Mouse (Mus musculus) inflammation-experienced regulatory T-cells (primary cell): ENCODE data around the gene Tmem127. TPM values are rescaled to one million over a fixed set of nuclear protein-coding genes. Genes with fewer than 3 reads are reported as not detected.

ENCODE experiments used
- polyA plus RNA-seq, 2 experiments: library from polyadenylated mRNA; unstranded; fragments of 100-300 nt; shearing (Covaris generic); gene quantifications; one replicate each; pipeline ENCODE4 v1.2.1; 2017

Gene Tmem127
- polyA plus RNA-seq, result 10 to 100 TPM; 35.5 to 45.5 TPM

DNA sequence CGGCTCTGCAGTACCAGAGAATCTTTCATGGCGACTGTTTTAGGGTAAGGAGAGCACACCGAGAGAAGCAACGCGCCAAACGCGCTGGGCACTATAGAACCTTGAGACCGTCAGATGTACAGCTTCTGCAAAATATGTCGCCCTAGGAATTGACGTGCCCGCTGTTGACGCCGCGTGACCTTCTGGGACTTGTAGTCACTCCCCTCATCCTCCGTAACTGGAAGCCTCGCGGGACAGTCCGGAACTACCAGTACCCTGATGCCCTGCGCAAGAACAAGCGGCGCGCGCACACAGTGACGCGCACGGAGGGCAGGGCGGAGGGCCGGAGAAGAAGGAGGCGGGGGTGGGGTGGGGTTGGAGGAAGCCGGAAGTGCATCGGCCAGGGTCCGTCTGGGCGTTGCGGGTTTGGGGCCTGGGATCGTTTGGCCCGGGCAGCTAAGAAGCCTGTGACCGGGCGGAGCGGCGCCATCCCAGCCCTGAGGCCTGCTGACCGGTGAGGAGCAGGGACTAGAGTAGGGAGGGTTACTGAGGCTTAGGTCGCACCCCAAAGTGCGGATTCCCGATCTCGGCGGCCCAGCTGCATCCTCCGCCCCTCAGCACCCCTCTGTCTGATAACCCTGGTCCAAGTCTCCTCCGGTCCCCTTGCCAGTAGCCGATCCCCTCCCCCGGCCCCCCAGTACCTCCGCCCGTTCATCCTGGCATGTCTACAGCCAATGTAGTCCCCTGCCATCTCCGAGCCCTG lies at the start of gene Tmem127, which contains the start of gene Ciao1:
TSS of gene Tmem127 (plus strand) at position 317 of the 742 bp plus-strand sequence.
TSS of gene Ciao1 (minus strand) at position 225 of the 742 bp plus-strand sequence.

DNA sequence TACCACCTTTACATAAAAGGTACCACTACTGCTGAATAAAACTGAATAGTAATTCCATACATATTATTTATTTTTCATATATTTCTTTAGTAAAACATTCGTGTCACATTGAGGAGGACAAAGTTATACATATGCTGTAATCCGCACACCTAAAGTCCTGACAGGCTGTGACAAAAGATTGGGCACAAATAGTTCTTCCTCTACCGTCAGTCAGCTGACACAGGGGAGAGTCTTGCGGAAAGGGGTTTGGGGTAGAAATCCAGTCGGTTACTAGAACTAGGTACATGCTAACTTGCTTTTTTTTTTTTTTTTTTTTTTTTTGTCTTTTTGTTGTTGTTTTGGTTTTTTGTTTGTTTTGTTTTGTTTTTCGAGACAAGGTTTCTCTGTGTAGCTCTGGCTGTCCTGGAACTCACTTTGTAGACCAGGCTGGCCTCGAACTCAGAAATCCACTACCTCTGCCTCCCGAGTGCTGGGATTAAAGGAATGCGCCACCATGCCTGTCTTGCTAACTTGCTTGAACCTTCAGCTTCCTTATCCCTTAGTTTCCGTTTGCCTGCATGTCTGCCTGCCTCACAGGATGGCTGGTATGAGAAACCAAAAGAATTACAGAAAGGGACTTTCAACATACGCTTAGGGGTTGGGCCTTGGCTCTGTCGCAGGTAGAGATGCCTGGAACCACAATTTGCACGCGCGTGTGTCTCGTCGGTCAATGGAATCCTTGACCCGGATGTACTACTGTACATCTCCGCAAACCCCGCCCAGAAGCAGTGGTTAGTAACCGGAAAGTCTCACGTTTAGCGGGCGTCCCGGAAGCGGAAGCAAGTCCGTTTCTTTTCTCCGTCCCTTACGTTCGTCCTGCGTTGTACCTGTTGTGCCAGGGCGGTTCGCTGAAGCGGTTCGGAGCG lies 39.9 kb upstream of the Tmem127 start, which contains the start of the genes 1810024B03Rik and Snrnp200:
TSS of gene 1810024B03Rik (minus strand) at position 734 of the 905 bp plus-strand sequence.
TSS of gene Snrnp200 (plus strand) at position 840 of the 905 bp plus-strand sequence.

DNA sequence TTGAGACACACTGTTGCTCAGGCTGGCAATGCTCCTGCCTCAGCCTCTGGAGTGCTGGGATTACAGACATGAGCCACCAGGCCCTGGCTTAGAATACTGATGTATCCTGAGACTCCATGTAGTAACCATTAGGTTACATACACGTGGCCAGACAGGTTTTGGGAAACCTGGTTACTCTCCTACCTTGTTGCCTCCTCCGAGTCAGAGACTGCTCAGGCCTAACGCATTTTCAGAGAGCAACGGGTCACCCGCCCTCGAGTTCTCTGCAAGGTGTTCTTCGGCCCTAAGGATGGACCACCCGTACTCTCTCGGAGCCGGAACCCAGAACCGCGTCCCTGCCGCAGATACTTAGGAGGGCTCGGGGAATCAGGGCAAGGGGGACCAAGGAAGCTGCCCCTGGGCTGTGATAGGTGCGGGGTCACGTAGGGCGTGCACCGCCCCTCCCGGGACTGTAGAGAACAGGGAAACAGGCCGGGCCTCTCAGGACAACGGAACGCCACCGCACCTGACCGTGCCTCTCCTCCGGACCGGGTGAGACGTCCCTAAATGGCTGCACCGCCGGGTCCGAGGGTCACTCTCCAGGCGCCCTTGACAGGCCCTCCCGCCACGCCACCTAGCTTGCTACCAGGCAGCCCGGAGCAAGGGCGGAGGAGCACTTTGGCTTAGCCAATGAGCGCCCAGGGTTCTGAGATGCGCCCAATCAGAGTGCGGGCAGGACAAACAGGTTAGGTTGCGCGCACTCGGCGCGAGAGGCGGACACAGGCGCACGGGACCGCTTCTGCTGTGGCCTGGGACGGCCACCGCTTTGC lies 22.0 kb downstream of the Tmem127 start, which contains the start of gene Stard7:
TSS of gene Stard7 (plus strand) at position 728 of the 809 bp plus-strand sequence.

Other genes with a start within 250 kb of the Tmem127 start
- gene Ap4e1, start 239.2 kb upstream of the Tmem127 start, polyA plus RNA-seq, result 10 to 100 TPM; 12.2 to 13.8 TPM
- 10 to 100 TPM; 64.9 to 70.1 TPM for gene Blvra, start 177.2 kb upstream of the Tmem127 start, polyA plus RNA-seq
- gene Ncaph, start 114.0 kb upstream of the Tmem127 start, polyA plus RNA-seq, result 1 to 10 TPM; 3.2 to 5.9 TPM
- gene Itpripl1, start 104.5 kb upstream of the Tmem127 start, polyA plus RNA-seq, result 1 to 10 TPM; 6.5 to 8.0 TPM
- under 1 TPM; 0.55 to 0.87 TPM for gene 1810024B03Rik, start 39.6 kb upstream of the Tmem127 start, polyA plus RNA-seq
- 100 to 1,000 TPM in 1 of 2 experiments, 10 to 100 TPM in 1; 80.8 to 109 TPM for gene Snrnp200, start 39.5 kb upstream of the Tmem127 start, polyA plus RNA-seq
- gene Ciao1, start 92 bp upstream of the Tmem127 start, polyA plus RNA-seq, result 10 to 100 TPM; 81.0 to 88.4 TPM
- 100 to 1,000 TPM in 1 of 2 experiments, 10 to 100 TPM in 1; 77.2 to 103 TPM for gene Stard7, start 22.3 kb downstream of the Tmem127 start, polyA plus RNA-seq
- 100 to 1,000 TPM; 344 to 424 TPM for gene Dusp2, start 88.3 kb downstream of the Tmem127 start, polyA plus RNA-seq
- 1 to 10 TPM in 1 of 2 experiments, under 1 TPM in 1; 0.11 to 1.0 TPM for gene Astl, start 90.7 kb downstream of the Tmem127 start, polyA plus RNA-seq
- 1 to 10 TPM in 1 of 2 experiments, under 1 TPM in 1; 0.40 to 1.7 TPM for gene Adra2b, start 115.3 kb downstream of the Tmem127 start, polyA plus RNA-seq
- 1 to 10 TPM in 1 of 2 experiments, under 1 TPM in 1; 0.22 to 1.1 TPM for gene Gpat2, start 177.3 kb downstream of the Tmem127 start, polyA plus RNA-seq
- gene Fahd2a, start 196.7 kb downstream of the Tmem127 start, polyA plus RNA-seq, result 10 to 100 TPM; 24.8 to 25.3 TPM